Mouse (Mus musculus) activated CD4-positive, CD25-positive, alpha-beta regulatory T cell, adult 9 weeks (primary cell): ENCODE measurements around the gene Gm21244. TPM values are rescaled to one million over a fixed set of nuclear protein-coding genes. Genes with fewer than 3 reads are reported as not detected.

Source experiments
- polyA plus RNA-seq: library from polyadenylated mRNA; unstranded; fragments of 100-300 nt; shearing (Covaris generic); gene quantifications from one replicate; pipeline ENCODE4 v1.2.1, GENCODE M21; 2017

Gene Gm21244
- not detected for polyA plus RNA-seq

DNA sequence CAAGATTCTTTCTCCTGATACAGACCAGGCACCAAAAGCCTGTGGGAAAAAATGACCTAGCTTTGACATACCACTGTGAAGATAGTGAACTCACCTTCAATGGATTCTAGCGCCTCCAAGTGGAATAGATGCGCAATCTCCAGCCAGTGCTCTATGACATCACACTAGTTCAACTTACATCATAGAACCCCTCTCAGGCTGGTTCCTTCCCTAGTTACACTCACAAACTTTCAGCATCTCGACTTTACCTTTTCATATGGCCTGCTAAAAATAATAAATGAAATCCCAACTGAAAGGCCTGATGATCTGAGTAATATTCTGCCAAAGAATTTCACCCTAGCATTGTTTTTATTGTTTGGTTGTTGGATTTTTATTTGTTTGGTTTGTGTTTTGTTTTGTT lies at the start of gene Gm21244:
TSS of gene Gm21244 (minus strand) at position 101 of the 400 bp plus-strand sequence.

Other genes with a start within 250 kb of the Gm21244 start
- not detected for gene Gm28998, start 84.5 kb upstream of the Gm21244 start, polyA plus RNA-seq
- not detected for gene Gm21788, start 235.7 kb upstream of the Gm21244 start, polyA plus RNA-seq